Mouse (Mus musculus) heart, embryonic 16.5 days (tissue): ENCODE data around the gene Elovl6. TPM values are rescaled to one million over a fixed set of nuclear protein-coding genes. Genes with fewer than 3 reads are reported as not detected.

ENCODE experiments used
- ATAC-seq: fragments of 200-750 bp; cut with Nextera tagmentation; replicated peaks from 2 replicates; pipeline ENCODE4 v1.8.0; 2017; ENCODE audit warnings: moderate number of reproducible peaks; ENCODE audit not compliant: insufficient read depth, low FRiP score; ENCODE audit errors: extremely low read depth
- H3K27ac ChIP-seq: fragments of 300-500 bp; sonication (generic); 2 replicates; pipeline ENCODE4 v1.5.1; 2014; ENCODE audit warnings: mild to moderate bottlenecking, low read length, control low read depth, moderate library complexity
- H3K27me3 ChIP-seq: fragments of 300-500 bp; sonication (generic); 2 replicates; pipeline ENCODE4 v1.6.1; 2014; ENCODE audit warnings: low read length, mixed read lengths; ENCODE audit not compliant: control insufficient read depth, insufficient read depth
- H3K36me3 ChIP-seq: fragments of 300-500 bp; sonication (generic); 2 replicates; pipeline ENCODE4 v1.6.1; 2014; ENCODE audit not compliant: control insufficient read depth, insufficient read depth
- H3K4me1 ChIP-seq: fragments of 300-500 bp; sonication (generic); 2 replicates; pipeline ENCODE4 v1.6.1; 2014; ENCODE audit warnings: low read length, mixed read lengths; ENCODE audit not compliant: control insufficient read depth, insufficient read depth
- H3K4me2 ChIP-seq: fragments of 300-500 bp; sonication (generic); 2 replicates; pipeline ENCODE4 v1.6.1; 2014; ENCODE audit warnings: low read depth, mild to moderate bottlenecking, control low read depth, low read length
- H3K4me3 ChIP-seq: fragments of 300-500 bp; sonication (generic); 2 replicates; pipeline ENCODE4 v1.5.1; 2014; ENCODE audit warnings: mild to moderate bottlenecking, control low read depth, low read length
- H3K9ac ChIP-seq: fragments of 300-500 bp; sonication (generic); 2 replicates; pipeline ENCODE4 v1.6.1; 2014; ENCODE audit warnings: low read length, control low read depth
- H3K9me3 ChIP-seq: fragments of 300-500 bp; sonication (generic); replicated peaks from 2 replicates; pipeline ENCODE4 v1.6.1; 2016; ENCODE audit warnings: low read length; ENCODE audit not compliant: control insufficient read depth
- WGBS: fragments of 180-500 bp; shearing (Covaris S2); extraction: QIAGEN DNeasy Blood & Tissue Kit; methylation state at CpG from one replicate; pipeline ENCODE4 v1.1.7; 2014; 5-methylcytosine and 5-hydroxymethylcytosine counted together
- polyA plus RNA-seq: library from polyadenylated mRNA; unstranded; fragments of >200 nt; fragmentation: Nextera tagmentation; extraction: Ambion mirVana; gene quantifications from 2 replicates; pipeline ENCODE4 v1.2.1, GENCODE M21; 2015

The Elovl6 gene
- polyA plus RNA-seq, 1 experiment from 2014 or later, result 10.2 TPM

GRCm38 (mm10) chr3:129645409-129645808, 113.3 kb downstream of the Elovl6 start:
- Histone ChIP-seq H3K9ac (no peak overlapping the region), H3K4me2 (no peak overlapping the region), H3K4me1 (no peaks in the 10 kb centered on the region), H3K27ac (no peak overlapping the region), H3K36me3 (no peaks in the 10 kb centered on the region), H3K4me3 (no peak overlapping the region), H3K27me3 (no peaks in the 10 kb centered on the region), H3K9me3 (no peaks in the 10 kb centered on the region)
- 33% methylated on average over 3 of the region's 3 CpGs for WGBS
- no peak for ATAC-seq

GRCm38 (mm10) chr3:129646781-129647180, 114.6 kb downstream of the Elovl6 start:
- ATAC-seq, result no peak
- Histone ChIP-seq H3K9ac (no peak overlapping the region), H3K4me3 (no peak overlapping the region), H3K4me1 (no peaks in the 10 kb centered on the region), H3K4me2 (no peak overlapping the region), H3K27ac (no peak overlapping the region), H3K27me3 (no peaks in the 10 kb centered on the region), H3K36me3 (no peaks in the 10 kb centered on the region), H3K9me3 (no peaks in the 10 kb centered on the region)
- 68% methylated on average over 5 of the region's 5 CpGs for WGBS

GRCm38 (mm10) chr3:129647312-129647711, 115.2 kb downstream of the Elovl6 start:
- no peaks in the 10 kb centered on the region for H3K36me3 ChIP-seq
- no peak overlapping the region for H3K4me3 ChIP-seq
- ATAC-seq, result no peak
- no peak overlapping the region for H3K9ac ChIP-seq
- H3K27ac ChIP-seq, result no peak overlapping the region
- 89% methylated on average over 10 of the region's 10 CpGs for WGBS
- no peaks in the 10 kb centered on the region for H3K27me3 ChIP-seq
- no peaks in the 10 kb centered on the region for H3K9me3 ChIP-seq
- no peaks in the 10 kb centered on the region for H3K4me1 ChIP-seq
- no peak overlapping the region for H3K4me2 ChIP-seq

- 76% methylated on average over 5 of the region's 5 CpGs for WGBS
- H3K36me3 ChIP-seq, result no peaks in the 10 kb centered on the region
- H3K27ac ChIP-seq, result no peak overlapping the region
- no peak for ATAC-seq
- no peak overlapping the region for H3K9ac ChIP-seq
- H3K4me2 ChIP-seq, result no peak overlapping the region
- H3K4me1 ChIP-seq, result no peaks in the 10 kb centered on the region
- H3K27me3 ChIP-seq, result no peaks in the 10 kb centered on the region
- no peaks in the 10 kb centered on the region for H3K9me3 ChIP-seq
- no peak overlapping the region for H3K4me3 ChIP-seq
These were observed 116.4 kb downstream of the Elovl6 start for GRCm38 (mm10) chr3:129648598-129648997.

- Histone ChIP-seq H3K36me3 (no peaks in the 10 kb centered on the region), H3K4me1 (no peaks in the 10 kb centered on the region), H3K27ac (no peak overlapping the region), H3K27me3 (no peaks in the 10 kb centered on the region), H3K9me3 (no peaks in the 10 kb centered on the region), H3K4me3 (no peak overlapping the region), H3K9ac (no peak overlapping the region), H3K4me2 (no peak overlapping the region)
- WGBS, result 68% methylated on average over 8 of the region's 8 CpGs
- ATAC-seq, result no peak; the same call in 1 of the 2 replicates
These were observed 117.6 kb downstream of the Elovl6 start for GRCm38 (mm10) chr3:129649586-129650292.

GRCm38 (mm10) chr3:129650293-129650612, 118.1 kb downstream of the Elovl6 start:
- no peaks in the 10 kb centered on the region for H3K27me3 ChIP-seq
- no peaks in the 10 kb centered on the region for H3K36me3 ChIP-seq
- ATAC-seq, result no peak; the same call in 1 of the 2 replicates
- H3K9ac ChIP-seq, result no peak overlapping the region
- H3K9me3 ChIP-seq, result no peaks in the 10 kb centered on the region
- no peak overlapping the region for H3K4me3 ChIP-seq
- H3K27ac ChIP-seq, result no peak overlapping the region
- H3K4me2 ChIP-seq, result no peak overlapping the region
- H3K4me1 ChIP-seq, result no peaks in the 10 kb centered on the region

GRCm38 (mm10) chr3:129650931-129651330, 118.8 kb downstream of the Elovl6 start:
- H3K4me2 ChIP-seq, result no peak overlapping the region
- H3K4me3 ChIP-seq, result no peak overlapping the region
- 53% methylated on average over 1 of the region's 1 CpGs for WGBS
- no peaks in the 10 kb centered on the region for H3K27me3 ChIP-seq
- no peak for ATAC-seq
- H3K4me1 ChIP-seq, result no peaks in the 10 kb centered on the region
- no peak overlapping the region for H3K27ac ChIP-seq
- H3K9ac ChIP-seq, result no peak overlapping the region
- H3K9me3 ChIP-seq, result no peaks in the 10 kb centered on the region
- no peaks in the 10 kb centered on the region for H3K36me3 ChIP-seq

- H3K4me2 ChIP-seq, result no peak overlapping the region
- no peak overlapping the region for H3K4me3 ChIP-seq
- ATAC-seq, result no peak
- no peaks in the 10 kb centered on the region for H3K36me3 ChIP-seq
- 91% methylated on average over 8 of the region's 8 CpGs for WGBS
- H3K9ac ChIP-seq, result no peak overlapping the region
- H3K27ac ChIP-seq, result no peak overlapping the region
- no peaks in the 10 kb centered on the region for H3K9me3 ChIP-seq
- H3K27me3 ChIP-seq, result no peaks in the 10 kb centered on the region
- H3K4me1 ChIP-seq, result no peaks in the 10 kb centered on the region
These were observed 119.6 kb downstream of the Elovl6 start for GRCm38 (mm10) chr3:129651765-129652164.

GRCm38 (mm10) chr3:129652476-129652875, 120.3 kb downstream of the Elovl6 start:
- Histone ChIP-seq H3K36me3 (no peaks in the 10 kb centered on the region), H3K4me1 (no peaks in the 10 kb centered on the region), H3K27me3 (no peaks in the 10 kb centered on the region), H3K4me2 (no peak overlapping the region), H3K4me3 (no peak overlapping the region), H3K9me3 (no peaks in the 10 kb centered on the region), H3K27ac (no peak overlapping the region), H3K9ac (no peak overlapping the region)
- no peak for ATAC-seq
- WGBS, result 83% methylated on average over 4 of the region's 4 CpGs
